Mouse (Mus musculus) lung, adult 2 months (tissue): ENCODE data around the gene Babam2.

Source experiments
- CTCF ChIP-seq: fragments of 200-500 bp; IDR thresholded peaks from 2 replicates; pipeline ENCODE4 v1.5.1; 2011; ENCODE audit warnings: mild to moderate bottlenecking, low read length, control low read depth; ENCODE audit not compliant: insufficient read depth
- POLR2A ChIP-seq: fragments of 200-500 bp; IDR thresholded peaks from 2 replicates; pipeline ENCODE4 v1.6.1; 2011; ENCODE audit warnings: low read depth, mild to moderate bottlenecking, control low read depth, low read length, borderline replicate concordance; ENCODE audit errors: extremely low read depth

GRCm38 (mm10) chr5:31920890-31921289 lies 223.4 kb downstream of the Babam2 start:
- TF ChIP-seq CTCF = no peak
- no peak for TF ChIP-seq POLR2A
